Comparison of ENCODE assay signal across 9 mouse cellular contexts in the genomic region with DNA sequence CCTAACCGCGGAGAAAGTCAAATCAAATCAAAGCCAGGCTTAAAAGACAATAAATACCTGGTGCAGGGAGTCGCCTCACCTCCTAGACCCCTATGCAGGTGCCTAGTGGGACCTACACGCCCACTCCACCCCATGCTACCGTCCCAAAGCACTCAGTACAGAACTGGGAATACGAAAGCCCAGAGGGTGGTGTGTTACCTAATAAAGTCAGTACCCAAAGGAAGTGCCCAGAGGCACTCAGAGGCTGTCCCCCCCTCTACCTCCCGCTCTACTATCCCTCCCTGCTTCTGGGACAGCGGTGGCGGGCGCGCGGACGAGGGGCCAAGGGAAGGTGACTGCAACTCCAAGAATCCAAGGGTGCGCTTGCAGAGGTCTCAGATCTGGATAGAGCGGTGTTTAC. TPM values are rescaled to one million over a fixed set of nuclear protein-coding genes. Genes with fewer than 3 reads are reported as not detected.
A peak's percentile ranks its signal among the peaks of the same experiment; 100 is the strongest.
DNase-seq lines count a peak whose midpoint lies in the region; ATAC-seq and TF ChIP-seq lines count a peak whose summit lies in the region.
"Had no signal": no experiment of that assay in that cellular context is flagged by ENCODE, and none has a peak within 500 bp of the region (broad histone marks: within the 10 kb centered on the region; RNA-seq: fewer than 3 reads in every experiment).

No protein-coding gene starts in this region.

- no peaks in the 10 kb centered on the region for H3K36me3 ChIP-seq in heart, embryonic 11.5 days (ENCODE audit: control insufficient read depth, insufficient read depth, low read length)
- no peaks in the 10 kb centered on the region for H3K36me3 ChIP-seq in ES-Bruce4 (ENCODE audit: control insufficient read depth, insufficient read depth, low read length, poor library complexity, severe bottlenecking)
- no peaks in the 10 kb centered on the region for H3K36me3 ChIP-seq in hindbrain, embryonic 11.5 days (ENCODE audit: control insufficient read depth, insufficient read depth, low read length)
- H3K36me3 ChIP-seq in liver, postnatal 0 days (replicated peaks; ENCODE audit: insufficient read depth, low read length), result no peaks in the 10 kb centered on the region

- no peak for TF ChIP-seq CTCF in ES-Bruce4 (IDR thresholded peaks at IDR 0.05; ENCODE audit: low read depth, low read length)
- TF ChIP-seq CTCF in liver, postnatal 0 days (IDR thresholded peaks at IDR 0.05; ENCODE audit: low read depth), result no peak

- peaks cover 64% of the 10 kb centered on the region for H3K27me3 ChIP-seq in heart, embryonic 11.5 days (ENCODE audit: control insufficient read depth, insufficient read depth, low read length)
- no peaks in the 10 kb centered on the region for H3K27me3 ChIP-seq in ES-Bruce4 (ENCODE audit: control insufficient read depth, insufficient read depth, low read length, poor library complexity, severe bottlenecking)
- H3K27me3 ChIP-seq in hindbrain, embryonic 11.5 days (ENCODE audit: control insufficient read depth, insufficient read depth, low read length), result peaks cover 19% of the 10 kb centered on the region
- H3K27me3 ChIP-seq in liver, postnatal 0 days (ENCODE audit: insufficient read depth, low read length), result peaks cover 52% of the 10 kb centered on the region

- H3K27ac ChIP-seq in heart, embryonic 11.5 days (ENCODE audit: low read depth, low read length), result no peak overlapping the region
- H3K27ac ChIP-seq in ES-Bruce4 (ENCODE audit: insufficient read depth, low read length), result no peak overlapping the region
- H3K27ac ChIP-seq in hindbrain, embryonic 11.5 days (ENCODE audit: low read depth, low read length), result no peak overlapping the region
- H3K27ac ChIP-seq in liver, postnatal 0 days (ENCODE audit: low read depth), result no peak overlapping the region

- no peaks in the 10 kb centered on the region for H3K9me3 ChIP-seq in heart, embryonic 11.5 days (replicated peaks; ENCODE audit: control insufficient read depth, low read length)
- no peaks in the 10 kb centered on the region for H3K9me3 ChIP-seq in ES-Bruce4 (replicated peaks; ENCODE audit: control insufficient read depth, insufficient read depth, low read length, poor library complexity, severe bottlenecking)
- H3K9me3 ChIP-seq in hindbrain, embryonic 11.5 days (ENCODE audit: control insufficient read depth, low read length), result no peaks in the 10 kb centered on the region
- H3K9me3 ChIP-seq in liver, postnatal 0 days (ENCODE audit: low read length), result no peaks in the 10 kb centered on the region

- no peak overlapping the region for H3K9ac ChIP-seq in heart, embryonic 11.5 days (ENCODE audit: low read depth, low read length)
- H3K9ac ChIP-seq in ES-Bruce4 (ENCODE audit: low read depth, poor library complexity, severe bottlenecking), result 0 out of 2 replicates have a peak overlapping the region, but pooled peaks have one; percentile 51
- no peak overlapping the region for H3K9ac ChIP-seq in hindbrain, embryonic 11.5 days (ENCODE audit: low read depth, low read length)
- no peak overlapping the region for H3K9ac ChIP-seq in liver, postnatal 0 days (replicated peaks)

- H3K4me1 ChIP-seq in heart, embryonic 11.5 days (ENCODE audit: control insufficient read depth, insufficient read depth, low read length), result peaks cover 21% of the 10 kb centered on the region
- H3K4me1 ChIP-seq in ES-Bruce4 (ENCODE audit: control insufficient read depth, insufficient read depth, low read length), result no peaks in the 10 kb centered on the region
- peaks cover 11% of the 10 kb centered on the region for H3K4me1 ChIP-seq in hindbrain, embryonic 11.5 days (replicated peaks; ENCODE audit: control insufficient read depth, insufficient read depth, low read length)
- H3K4me1 ChIP-seq in liver, postnatal 0 days (ENCODE audit: insufficient read depth), result peaks cover 12% of the 10 kb centered on the region

- no peak for ATAC-seq in heart, embryonic 11.5 days (replicated peaks; ENCODE audit: insufficient number of reproducible peaks, low FRiP score, low TSS enrichment)
- peak; percentile 25 for ATAC-seq in hindbrain, embryonic 11.5 days (ENCODE audit: low FRiP score)
- ATAC-seq in liver, postnatal 0 days, result no peak

- 3% methylated on average over 15 of the region's 15 CpGs for WGBS in heart, embryonic 11.5 days (ENCODE audit: insufficient replicate concordance)
- 3% methylated on average over 15 of the region's 15 CpGs for WGBS in hindbrain, embryonic 11.5 days
- 3% methylated on average over 15 of the region's 15 CpGs for WGBS in liver, postnatal 0 days (ENCODE audit: insufficient replicate concordance)

- TF ChIP-seq POLR2A in ES-Bruce4 (IDR thresholded peaks at IDR 0.05; ENCODE audit: insufficient read depth, low read length), result no peak

- TF ChIP-seq EP300 in ES-Bruce4 (IDR thresholded peaks at IDR 0.05; ENCODE audit: insufficient read depth, low read depth, low read length), result no peak
- no peak for TF ChIP-seq EP300 in liver, postnatal 0 days (IDR thresholded peaks at IDR 0.05; ENCODE audit: low read depth)

- DNase-seq in heart, adult 9 months (ENCODE audit: low spot score in 2 of 2), result no peak
- DNase-seq in hindbrain, embryonic 11.5 days (ENCODE audit: low spot score), result peak; percentile 20
- DNase-seq in liver, postnatal 0 days, result no peak
- no peak for DNase-seq in adrenal gland, postnatal 14 days
- no peak for DNase-seq in cerebellum, adult 11-12 months
- DNase-seq in kidney, adult 9 months, result no peak
- DNase-seq: adrenal gland, adult 2 months had no signal

- peak overlapping the region; percentile 96 for H3K4me2 ChIP-seq in heart, embryonic 11.5 days
- H3K4me2 ChIP-seq in hindbrain, embryonic 11.5 days (replicated peaks; ENCODE audit: low read depth, low read length), result peak overlapping the region; percentile 94
- H3K4me2 ChIP-seq in liver, postnatal 0 days (ENCODE audit: low read depth, low read length), result peak overlapping the region; percentile 71

- peak overlapping the region; percentile 54 for H3K4me3 ChIP-seq in heart, embryonic 11.5 days (ENCODE audit: low read depth, low read length)
- H3K4me3 ChIP-seq in ES-Bruce4 (ENCODE audit: low read depth, low read length), result peak overlapping the region; percentile 86
- H3K4me3 ChIP-seq in hindbrain, embryonic 11.5 days (ENCODE audit: low read depth, low read length), result peak overlapping the region; percentile 60
- H3K4me3 ChIP-seq in liver, postnatal 0 days (ENCODE audit: low read depth, low read length), result peak overlapping the region; percentile 45

RNA-seq across cellular contexts. Expression of a gene that starts 0.5 kb away (rescaled TPM):
- 8.6 and 8.8 TPM in 2 replicates for polyA plus RNA-seq in heart, embryonic 11.5 days (2014; fragmentation: Nextera tagmentation; extraction: Ambion mirVana)
- polyA plus RNA-seq in ES-Bruce4 (2011; ENCODE audit: insufficient read depth, insufficient read length, low read depth, missing spikeins), result 3.2 and 3.8 TPM in 2 replicates
- 14.9 and 18.2 TPM in 2 replicates for polyA plus RNA-seq in hindbrain, embryonic 11.5 days (2014; fragmentation: Nextera tagmentation; extraction: Ambion mirVana)
- 0.67 and 0.89 TPM in 2 replicates for polyA plus RNA-seq in liver, postnatal 0 days (2015; fragmentation: Nextera tagmentation; extraction: Ambion mirVana)
- 7.3 and 8.3 TPM in 2 replicates for total RNA-seq in adrenal gland, postnatal 14 days (2021)

RNA-seq across cellular contexts. Expression of a gene that starts 9.6 kb away (rescaled TPM):
- polyA plus RNA-seq in heart, embryonic 11.5 days (2014; fragmentation: Nextera tagmentation; extraction: Ambion mirVana), result 125 and 135 TPM in 2 replicates
- polyA plus RNA-seq in ES-Bruce4 (2011; ENCODE audit: insufficient read depth, insufficient read length, low read depth, missing spikeins), result 66.0 and 68.9 TPM in 2 replicates
- polyA plus RNA-seq in hindbrain, embryonic 11.5 days (2014; fragmentation: Nextera tagmentation; extraction: Ambion mirVana), result 139 and 141 TPM in 2 replicates
- polyA plus RNA-seq in liver, postnatal 0 days (2015; fragmentation: Nextera tagmentation; extraction: Ambion mirVana), result 74.4 and 83.4 TPM in 2 replicates
- total RNA-seq in adrenal gland, postnatal 14 days (2021), result 125 and 132 TPM in 2 replicates

RNA-seq across cellular contexts. Expression of a gene that starts 27.8 kb away (rescaled TPM):
- polyA plus RNA-seq in heart, embryonic 11.5 days (2014; fragmentation: Nextera tagmentation; extraction: Ambion mirVana), result 22.1 and 26.5 TPM in 2 replicates
- 11.9 and 15.4 TPM in 2 replicates for polyA plus RNA-seq in ES-Bruce4 (2011; ENCODE audit: insufficient read depth, insufficient read length, low read depth, missing spikeins)
- polyA plus RNA-seq in hindbrain, embryonic 11.5 days (2014; fragmentation: Nextera tagmentation; extraction: Ambion mirVana), result 43.8 and 45.9 TPM in 2 replicates
- polyA plus RNA-seq in liver, postnatal 0 days (2015; fragmentation: Nextera tagmentation; extraction: Ambion mirVana), result 12.4 and 14.1 TPM in 2 replicates
- 13.7 and 18.9 TPM in 2 replicates for total RNA-seq in adrenal gland, postnatal 14 days (2021)

RNA-seq across cellular contexts. Expression of a gene that starts 30.0 kb away (rescaled TPM):
- polyA plus RNA-seq in heart, embryonic 11.5 days (2014; fragmentation: Nextera tagmentation; extraction: Ambion mirVana), result not detected in 2 replicates
- polyA plus RNA-seq in ES-Bruce4 (2011; ENCODE audit: insufficient read depth, insufficient read length, low read depth, missing spikeins), result 2.3 and 2.8 TPM in 2 replicates
- polyA plus RNA-seq in hindbrain, embryonic 11.5 days (2014; fragmentation: Nextera tagmentation; extraction: Ambion mirVana), result 1.6 and 2.2 TPM in 2 replicates
- polyA plus RNA-seq in liver, postnatal 0 days (2015; fragmentation: Nextera tagmentation; extraction: Ambion mirVana), result not detected in 2 replicates
- not detected in 2 replicates for total RNA-seq in adrenal gland, postnatal 14 days (2021)
- total RNA-seq: adrenal gland, adult 2 months had no signal
